Mouse (Mus musculus) olfactory bulb, adult 2 months (tissue): ENCODE measurements around the gene Psat1. TPM values are rescaled to one million over a fixed set of nuclear protein-coding genes. Genes with fewer than 3 reads are reported as not detected.

Experiments used
- H3K27ac ChIP-seq: fragments of 200-500 bp; 2 replicates; pipeline ENCODE4 v1.5.1; 2012; ENCODE audit warnings: low read depth, low read length; ENCODE audit not compliant: insufficient read depth
- H3K4me1 ChIP-seq: fragments of 200-500 bp; 2 replicates; pipeline ENCODE4 v1.6.1; 2012; ENCODE audit warnings: low read length; ENCODE audit not compliant: control insufficient read depth, insufficient read depth
- H3K4me3 ChIP-seq: fragments of 200-500 bp; 2 replicates; pipeline ENCODE4 v1.5.1; 2012; ENCODE audit warnings: mild to moderate bottlenecking, low read depth, low read length, moderate library complexity; ENCODE audit not compliant: insufficient read depth
- CTCF ChIP-seq: fragments of 200-500 bp; IDR thresholded peaks from 2 replicates; pipeline ENCODE4 v1.5.1; 2012; ENCODE audit warnings: low read depth, mild to moderate bottlenecking, low read length, moderate library complexity; ENCODE audit not compliant: insufficient read depth
- POLR2A ChIP-seq: fragments of 200-500 bp; IDR thresholded peaks from 2 replicates; pipeline ENCODE4 v1.6.1; 2012; ENCODE audit warnings: mild to moderate bottlenecking, low read depth, low read length, moderate library complexity; ENCODE audit not compliant: insufficient read depth
- WGBS: fragments of 180-500 bp; shearing (Covaris S2); methylation state at CpG from one replicate; pipeline ENCODE4 v1.1.7; 2018; 5-methylcytosine and 5-hydroxymethylcytosine counted together
- polyA plus RNA-seq: library from polyadenylated mRNA; stranded (reverse); fragments of >200 nt; gene quantifications from 2 replicates; pipeline ENCODE4 v1.2.4, GENCODE M21; 2012; ENCODE audit warnings: low replicate concordance; ENCODE audit not compliant: missing spikeins, insufficient read depth, insufficient read length

The Psat1 gene
- polyA plus RNA-seq, 1 experiment, result not detected

DNA sequence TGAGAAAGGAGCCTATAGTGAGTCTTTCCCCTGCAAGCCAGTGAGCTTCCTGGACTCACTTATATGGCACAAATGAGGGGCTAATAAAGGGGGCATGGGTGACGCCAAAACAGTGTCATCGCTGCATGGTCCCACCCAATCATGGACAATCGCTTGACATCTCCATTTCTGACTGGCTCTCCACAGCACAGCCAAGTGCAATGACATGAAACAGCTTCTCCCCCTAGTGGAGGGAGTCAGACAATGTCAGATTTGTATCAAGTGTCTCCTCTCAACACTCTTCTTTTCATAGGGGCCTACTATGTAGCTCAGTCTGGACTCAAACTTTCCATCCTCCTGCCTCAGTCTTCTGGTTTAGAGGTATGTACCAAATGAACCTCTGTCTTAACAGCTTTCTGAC lies 17.9 kb upstream of the Psat1 start:
- no peaks in the 10 kb centered on the region for H3K4me1 ChIP-seq
- WGBS, result 41% methylated on average over 3 of the region's 3 CpGs
- TF ChIP-seq POLR2A (no peak), CTCF (no peak)
- no peak overlapping the region for H3K4me3 ChIP-seq
- no peak overlapping the region for H3K27ac ChIP-seq

DNA sequence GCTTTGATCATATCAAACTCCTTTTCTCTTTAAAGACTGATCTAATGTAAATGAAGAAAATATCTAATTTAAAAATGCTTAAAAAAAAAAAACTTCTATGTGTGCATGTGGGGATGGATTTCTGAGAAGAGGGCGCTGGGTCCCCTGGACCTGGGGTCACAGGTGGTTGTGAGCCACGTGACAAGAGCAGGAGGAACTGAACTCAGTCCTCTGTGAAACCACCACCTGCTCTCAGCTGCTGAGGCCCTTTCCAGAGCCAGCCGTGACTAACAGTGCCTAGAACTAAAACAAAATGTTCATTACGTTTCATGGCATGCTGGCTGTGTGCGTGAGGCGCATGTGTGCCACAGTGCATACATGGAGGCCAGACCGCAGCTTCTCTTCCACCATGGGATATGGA lies 17.4 kb upstream of the Psat1 start:
- WGBS, result 92% methylated on average over 7 of the region's 7 CpGs
- H3K4me1 ChIP-seq, result no peaks in the 10 kb centered on the region
- no peak for TF ChIP-seq CTCF
- no peak for TF ChIP-seq POLR2A

DNA sequence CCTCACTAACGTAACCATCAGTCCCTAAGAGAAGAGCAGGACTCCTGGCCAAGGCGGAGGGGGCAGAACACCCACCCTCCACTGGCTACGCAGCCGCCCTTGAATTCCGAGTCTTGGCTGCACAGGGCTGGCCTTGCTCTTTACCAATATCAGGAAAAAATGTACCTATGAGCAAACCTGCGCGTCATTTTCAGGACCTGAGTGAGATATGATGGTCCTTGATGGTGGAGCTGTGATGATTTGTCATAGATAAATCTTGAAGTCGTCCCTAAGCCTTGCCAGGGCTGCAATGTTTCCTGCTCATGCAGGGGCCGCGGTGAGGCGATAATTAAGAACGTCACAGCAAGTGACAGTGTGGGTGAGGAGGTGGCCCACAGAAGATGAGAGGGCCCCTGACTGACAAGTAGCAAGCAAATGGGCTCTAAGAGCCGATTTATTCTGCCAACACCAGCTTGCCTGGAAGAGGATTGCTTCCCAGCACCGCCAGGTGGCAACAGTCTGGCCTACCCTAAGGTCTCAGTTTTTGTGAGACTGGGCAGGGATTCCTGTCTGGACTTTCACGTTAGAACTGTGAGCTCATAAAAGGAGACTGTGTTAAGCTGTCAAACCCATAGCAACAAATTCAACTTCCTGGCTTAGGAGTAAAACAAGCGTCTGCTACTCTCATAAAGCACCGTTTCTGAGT lies 16.0 kb upstream of the Psat1 start:
- no peak overlapping the region for H3K27ac ChIP-seq
- H3K4me3 ChIP-seq, result no peak overlapping the region
- H3K4me1 ChIP-seq, result no peaks in the 10 kb centered on the region
- no peak for TF ChIP-seq POLR2A
- no peak for TF ChIP-seq CTCF
- 81% methylated on average over 17 of the region's 17 CpGs for WGBS

More for the DNA sequence above, 17.4 kb upstream of the Psat1 start:
- Histone ChIP-seq H3K4me3 (no peak overlapping the region), H3K27ac (no peak overlapping the region)

DNA sequence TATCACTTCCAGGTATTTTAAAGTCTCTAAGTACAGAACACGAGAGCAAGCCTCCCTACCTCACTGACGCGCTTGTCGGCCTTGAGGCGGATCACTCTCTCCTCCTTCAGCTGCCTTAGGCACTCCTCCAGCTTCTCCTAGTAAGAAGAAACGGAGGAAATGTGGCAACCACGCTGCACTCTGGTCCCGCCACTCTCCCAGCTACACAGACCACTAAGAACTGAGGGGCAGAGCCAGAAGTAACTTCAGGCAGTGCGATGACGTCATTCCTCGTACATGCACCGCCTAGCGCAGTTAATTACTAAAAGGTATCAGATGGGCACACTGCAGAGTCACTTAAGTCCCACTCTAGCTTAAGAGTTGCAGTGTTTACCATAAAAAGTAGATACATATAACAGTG lies 15.2 kb upstream of the Psat1 start:
- Histone ChIP-seq H3K27ac (no peak overlapping the region), H3K4me1 (no peaks in the 10 kb centered on the region), H3K4me3 (no peak overlapping the region)
- 75% methylated on average over 13 of the region's 13 CpGs for WGBS
- no peak for TF ChIP-seq CTCF
- no peak for TF ChIP-seq POLR2A

DNA sequence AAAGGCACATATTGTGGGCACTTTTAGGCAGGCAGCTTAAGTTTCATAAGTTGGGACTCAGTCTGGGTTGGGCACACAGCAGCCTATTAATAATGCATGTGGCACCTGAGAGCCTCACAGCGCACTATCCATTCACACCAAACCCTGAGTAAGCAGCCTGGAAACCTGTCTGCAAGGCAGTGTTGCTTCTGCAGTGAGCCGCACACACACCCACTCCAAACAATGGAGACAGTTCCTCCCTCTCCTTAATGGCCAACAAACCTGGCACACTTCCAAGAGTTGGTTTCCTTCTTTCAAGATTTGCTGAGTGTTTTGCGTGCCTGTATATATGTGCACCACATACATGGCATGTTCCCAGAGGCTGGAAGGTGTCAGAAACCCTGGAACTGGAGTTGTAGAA lies 3.1 kb upstream of the Psat1 start:
- Histone ChIP-seq H3K27ac (no peak overlapping the region), H3K4me1 (peaks cover 7% of the 10 kb centered on the region), H3K4me3 (no peak overlapping the region)
- no peak for TF ChIP-seq CTCF
- TF ChIP-seq POLR2A, result no peak
- WGBS, result 55% methylated on average over 3 of the region's 3 CpGs

DNA sequence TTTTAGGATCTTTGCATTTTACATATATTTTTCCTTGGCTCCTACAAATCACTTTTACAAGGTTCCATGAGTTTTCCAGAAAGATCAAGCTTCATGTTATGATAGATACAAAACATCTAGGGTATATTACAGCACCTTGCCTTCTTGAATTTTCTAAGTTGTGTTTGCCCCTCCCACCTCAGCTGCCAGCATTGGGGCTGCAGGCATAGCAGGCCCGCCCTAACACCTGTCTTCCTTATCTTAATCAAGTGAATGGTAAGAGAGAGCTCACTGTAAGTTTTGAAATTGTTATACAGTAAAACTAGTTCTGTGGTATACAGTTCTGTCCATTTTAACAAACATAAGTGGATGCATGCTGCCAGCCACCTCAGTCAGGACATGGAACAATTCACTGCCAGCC lies 1.7 kb upstream of the Psat1 start:
- H3K4me3 ChIP-seq, result no peak overlapping the region
- H3K27ac ChIP-seq, result no peak overlapping the region
- H3K4me1 ChIP-seq, result peaks cover 7% of the 10 kb centered on the region
- TF ChIP-seq POLR2A, result no peak
- no peak for TF ChIP-seq CTCF
- 93% methylated on average over 1 of the region's 1 CpGs for WGBS

DNA sequence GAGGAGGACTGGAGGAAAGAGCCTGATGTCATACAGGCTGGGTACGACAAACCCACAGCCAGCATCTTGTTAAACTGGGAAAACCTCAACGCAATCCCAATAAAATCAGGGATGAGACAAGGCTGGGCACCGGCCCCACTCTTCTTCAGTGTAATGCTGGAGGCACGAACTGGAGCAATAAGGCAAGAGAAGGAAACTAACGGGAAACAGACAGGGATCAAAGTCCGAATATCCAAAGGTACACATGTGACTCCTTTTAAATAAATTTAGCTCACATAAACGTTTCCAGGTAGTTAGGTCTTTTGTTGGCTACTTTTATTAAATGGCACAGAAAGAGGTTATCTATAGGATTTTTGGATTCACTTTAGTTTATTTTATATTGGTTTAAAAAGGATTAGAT lies 1.3 kb upstream of the Psat1 start:
- peaks cover 7% of the 10 kb centered on the region for H3K4me1 ChIP-seq
- no peak for TF ChIP-seq POLR2A
- H3K4me3 ChIP-seq, result no peak overlapping the region
- no peak overlapping the region for H3K27ac ChIP-seq
- 89% methylated on average over 7 of the region's 7 CpGs for WGBS

DNA sequence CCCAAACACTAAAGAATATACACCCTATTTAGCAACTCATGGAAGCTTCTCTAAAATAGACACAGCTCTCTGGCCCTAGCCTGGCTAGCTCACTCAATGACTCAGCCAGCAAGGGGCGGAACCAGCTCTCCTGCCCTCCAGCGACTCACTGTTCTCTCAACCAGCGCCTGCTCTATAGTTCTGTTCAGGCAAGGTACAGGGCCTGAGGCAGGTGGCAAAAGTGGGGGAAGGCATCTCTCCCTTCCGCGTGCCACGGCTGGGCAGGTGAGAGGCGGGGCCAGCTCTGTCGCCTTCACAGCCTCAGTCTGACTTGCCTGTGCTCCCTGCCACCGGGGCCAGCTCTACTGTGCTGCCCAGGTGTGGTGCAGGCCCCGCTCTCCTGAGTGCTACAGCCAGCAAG lies 474 bp downstream of the Psat1 start:
- Histone ChIP-seq H3K27ac (no peak overlapping the region), H3K4me3 (no peak overlapping the region), H3K4me1 (peaks cover 7% of the 10 kb centered on the region)
- TF ChIP-seq CTCF (no peak), POLR2A (no peak)
- WGBS, result 65% methylated on average over 10 of the region's 10 CpGs

DNA sequence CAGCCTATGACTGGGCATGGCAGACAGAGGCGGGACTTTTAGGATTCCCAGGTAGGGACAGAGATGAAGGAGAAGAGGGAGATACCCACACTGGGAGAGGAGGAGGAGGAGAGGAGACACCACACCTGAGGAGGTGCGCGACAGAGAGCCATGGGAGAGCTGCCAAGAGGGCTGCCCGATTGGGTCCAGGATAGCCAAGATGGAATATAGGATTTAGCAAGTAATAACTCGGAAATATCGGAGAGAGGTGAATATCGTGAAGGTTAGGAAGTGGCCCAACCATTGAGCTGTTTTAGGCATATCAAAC lies 4.1 kb downstream of the Psat1 start:
- Histone ChIP-seq H3K27ac (no peak overlapping the region), H3K4me1 (peaks cover 7% of the 10 kb centered on the region), H3K4me3 (no peak overlapping the region)
- 80% methylated on average over 7 of the region's 7 CpGs for WGBS
- TF ChIP-seq CTCF, result no peak
- TF ChIP-seq POLR2A, result no peak
